ENCODE assay signal across 12 mouse cellular contexts in genomic region chr11:104568326-104568725, GRCm38 (mm10).
"Had no signal": no experiment of that assay in that cellular context is flagged by ENCODE, and none has a peak within 500 bp of the region (broad histone marks: within the 10 kb centered on the region; RNA-seq: fewer than 3 reads in every experiment).

No protein-coding gene starts in this region.

- H3K4me1 ChIP-seq: intestine, embryonic 15.5 days; stomach, embryonic 15.5 days had no signal

- H3K4me3 ChIP-seq: intestine, embryonic 15.5 days; limb, embryonic 12.5 days; midbrain, embryonic 13.5 days; stomach, embryonic 15.5 days had no signal

- DNase-seq: kidney, adult 18-20 months; kidney, postnatal 10 days; lung, embryonic 14.5 days; retina, postnatal 1 day; right cerebral cortex, postnatal 14 days; thymus, adult 2 months; thymus, postnatal 25 days had no signal

- H3K4me2 ChIP-seq: intestine, embryonic 15.5 days; limb, embryonic 12.5 days; lung, embryonic 14.5 days; midbrain, embryonic 13.5 days; stomach, embryonic 15.5 days had no signal

- ATAC-seq: intestine, embryonic 15.5 days; midbrain, embryonic 13.5 days had no signal

- H3K36me3 ChIP-seq: intestine, embryonic 15.5 days; limb, embryonic 12.5 days; midbrain, embryonic 13.5 days; stomach, embryonic 15.5 days had no signal

- H3K9ac ChIP-seq: intestine, embryonic 15.5 days; limb, embryonic 12.5 days; liver, embryonic 14.5 days; lung, embryonic 14.5 days; midbrain, embryonic 13.5 days; stomach, embryonic 15.5 days had no signal

- H3K9me3 ChIP-seq: intestine, embryonic 15.5 days; midbrain, embryonic 13.5 days; stomach, embryonic 15.5 days had no signal

- H3K27ac ChIP-seq: intestine, embryonic 15.5 days; limb, embryonic 12.5 days; liver, embryonic 14.5 days; midbrain, embryonic 13.5 days; stomach, embryonic 15.5 days had no signal

- H3K27me3 ChIP-seq: intestine, embryonic 15.5 days; stomach, embryonic 15.5 days had no signal
